Mouse (Mus musculus) embryo, embryonic 10.5 days (tissue): Measurements from ENCODE around the gene Il15ra.

Source experiments
- DNase-seq: peaks from one replicate; pipeline ENCODE4 v3.0.0-alpha.2; 2015; ENCODE audit warnings: low spot score

Gene Il15ra

DNA sequence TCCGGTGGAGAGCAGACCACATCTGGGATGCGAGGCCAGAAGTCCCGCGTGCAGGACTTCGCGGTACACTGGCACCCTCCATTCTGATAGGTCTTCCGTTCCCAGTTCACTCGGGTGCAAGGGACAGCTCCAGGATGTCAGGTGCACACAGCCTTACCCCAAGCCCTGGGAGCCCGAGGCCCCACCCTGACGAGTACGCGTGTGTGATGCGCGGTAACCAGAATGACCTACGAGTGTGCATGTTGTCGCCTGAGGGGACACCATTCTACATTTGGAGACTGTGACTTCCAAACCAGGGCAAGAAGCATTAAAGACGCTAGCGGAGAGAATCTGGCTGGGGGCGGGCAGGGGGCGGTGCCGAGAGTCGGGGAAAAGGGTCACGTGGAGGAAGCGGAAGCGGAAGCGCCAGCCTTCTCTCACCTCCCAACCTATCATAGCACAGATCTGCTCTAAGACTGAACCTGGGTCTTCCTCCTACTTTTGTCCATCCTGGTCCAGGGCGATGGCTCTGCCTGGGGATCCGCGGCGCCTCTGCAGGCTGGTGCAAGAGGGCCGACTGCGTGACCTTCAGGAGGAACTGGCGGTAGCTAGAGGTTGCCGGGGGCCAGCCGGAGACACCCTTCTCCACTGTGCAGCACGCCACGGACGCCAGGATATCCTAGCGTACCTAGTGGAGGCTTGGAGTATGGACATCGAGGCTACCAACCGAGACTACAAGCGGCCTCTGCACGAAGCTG lies 73.2 kb downstream of the Il15ra start:
- peak; percentile 93 for DNase-seq
